Mouse (Mus musculus) gastrocnemius, adult 2 months (tissue): ENCODE data around the gene Zfp511. TPM values are rescaled to one million over a fixed set of nuclear protein-coding genes. Genes with fewer than 3 reads are reported as not detected.
A peak's percentile ranks its signal among the peaks of the same experiment; 100 is the strongest.

ENCODE experiments used
- DNase-seq: peaks from one replicate; pipeline ENCODE4 v3.0.0; 2022
- H3K27ac ChIP-seq: fragments of 200-600 bp; 2 replicates; pipeline ENCODE4 v1.8.1; 2022; ENCODE audit warnings: mild to moderate bottlenecking
- H3K4me3 ChIP-seq: fragments of 200-600 bp; 2 replicates; pipeline ENCODE4 v1.8.1; 2022; ENCODE audit warnings: mild to moderate bottlenecking, moderate library complexity
- CTCF ChIP-seq: fragments of 200-600 bp; IDR thresholded peaks from 2 replicates; pipeline ENCODE4 v1.8.1; 2022; ENCODE audit warnings: antibody characterized with exemption, mild to moderate bottlenecking, moderate library complexity
- intact Hi-C: fragments of 180-260 bp; cut with DNase I; formaldehyde crosslinking; loops from one replicate; pipeline ENCODE4 v1.15.1; 2025
- long read RNA-seq, 2 experiments: library from polyadenylated mRNA; stranded (forward); transcript quantifications; one replicate each; pipeline ENCODE4 v2.0.0; 2021
- total RNA-seq, 2 experiments: library from RNA; stranded (reverse); gene quantifications; 2 replicates each; pipeline ENCODE4 v1.2.3; 2021

Zfp511 gene
- total RNA-seq, result 1 to 10 TPM; 8.4 to 8.6 TPM
- long read RNA-seq, experiment 1, transcript Zfp511-201 (6 exons, 1,076 nt), result major isoform, 9 of 15 reads
- long read RNA-seq, experiment 1, partial matches to known transcripts, result 0 of 15 reads
- long read RNA-seq, experiment 1, other reads (novel, unspliced or antisense), result 5 of 15 reads
- long read RNA-seq, experiment 2, transcript Zfp511-201 (6 exons, 1,076 nt), result major isoform, 12 of 13 reads
- long read RNA-seq, experiment 2, partial matches to known transcripts, result 0 of 13 reads
- long read RNA-seq, experiment 2, other reads (novel, unspliced or antisense), result 1 of 13 reads

- peak; percentile 98 for DNase-seq
- TF ChIP-seq CTCF, result no peak
- Histone ChIP-seq H3K27ac (peak within 1 kb of the TSS; percentile 97), H3K4me3 (peak within 1 kb of the TSS; percentile 84)
- intact Hi-C loops, result loop anchor here (5.0 kb wide), 1 partner anchor 81 kb away; the partner anchor contains the start of genes Echs1 and Paox
Observed at GRCm38 (mm10) chr7:140036281-140037170, at the start of gene Zfp511, which contains the start of gene Tubgcp2. Gene Zfp511, plus strand, starts transcription at chr7:140036391. Gene Tubgcp2, minus strand, starts transcription at chr7:140036669.

DNA sequence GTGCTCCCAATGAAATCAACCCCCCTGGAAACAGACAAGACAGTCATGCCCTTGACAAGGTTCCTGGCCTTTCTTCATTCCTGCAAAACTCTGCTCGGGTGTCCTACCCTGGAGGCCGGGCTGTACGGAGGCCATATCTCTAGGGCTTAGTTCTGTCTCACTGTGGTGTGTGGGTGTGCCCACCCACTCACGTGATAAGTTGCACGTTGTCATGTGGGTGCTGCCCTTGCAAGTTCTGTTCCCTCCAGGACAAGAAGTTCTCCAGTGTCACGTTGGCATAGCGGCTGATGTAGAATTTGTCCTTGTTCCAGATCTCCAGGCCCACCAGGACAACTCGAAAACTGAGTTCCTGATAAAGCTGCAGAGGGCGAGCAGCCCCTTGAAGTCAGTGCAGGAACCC, 47.9 kb upstream of the Zfp511 start:
- intact Hi-C loops, result no loop called here
- TF ChIP-seq CTCF, result no peak
- no peak overlapping the region for H3K4me3 ChIP-seq
- no peak for DNase-seq
- H3K27ac ChIP-seq, result no peak overlapping the region

- no peak for TF ChIP-seq CTCF
- no peak for DNase-seq
- H3K4me3 ChIP-seq, result no peak overlapping the region
- no peak overlapping the region for H3K27ac ChIP-seq
- intact Hi-C loops, result no loop called here
Observed at GRCm38 (mm10) chr7:139990864-139991394, 45.3 kb upstream of the Zfp511 start.

DNA sequence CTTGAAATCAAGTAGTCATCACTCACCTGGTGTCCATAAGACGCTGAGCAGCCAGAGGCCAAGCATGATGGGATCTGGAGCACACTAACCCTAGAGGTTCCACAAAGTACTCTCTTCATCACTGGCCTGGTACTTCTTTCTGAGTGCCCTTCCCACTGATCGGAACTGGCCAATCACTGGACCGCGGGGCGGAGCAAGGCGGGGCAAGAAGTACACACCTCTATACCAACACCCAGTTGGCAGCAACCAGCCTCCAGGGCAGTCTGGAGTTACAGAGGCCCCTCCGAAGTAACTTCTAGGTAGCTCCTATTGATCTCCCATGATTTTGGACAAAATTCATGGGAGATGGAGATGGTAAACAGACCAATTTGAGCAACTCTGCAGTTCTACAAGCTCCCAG, 43.8 kb upstream of the Zfp511 start, which contains the start of gene Adam8:
Gene Adam8, minus strand, starts transcription at position 157 of the 400 bp plus-strand sequence.
- Histone ChIP-seq H3K27ac (no peak within 1 kb of the TSS), H3K4me3 (no peak within 1 kb of the TSS)
- TF ChIP-seq CTCF, result no peak
- peak; percentile 47 for DNase-seq
- intact Hi-C loops, result no loop called here

DNA sequence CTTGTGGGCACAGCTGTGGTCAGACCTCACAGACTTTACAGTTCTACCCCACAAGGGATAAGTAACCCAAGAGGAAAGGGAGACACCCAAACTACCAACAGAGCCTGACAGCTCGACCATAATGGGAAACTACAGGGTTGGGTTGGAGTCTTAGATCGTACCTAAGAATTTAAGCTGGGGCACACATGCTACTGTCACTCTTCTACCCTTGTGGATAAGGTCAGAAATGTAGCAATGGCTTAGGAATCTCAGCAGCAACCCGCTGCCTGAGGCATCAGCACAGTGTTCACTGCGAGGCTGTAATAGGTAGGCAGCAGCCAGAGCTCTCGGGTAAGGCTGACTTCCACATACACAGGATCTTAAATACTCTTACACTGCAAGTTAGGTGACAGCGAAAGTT, 42.7 kb upstream of the Zfp511 start:
- no peak for TF ChIP-seq CTCF
- no peak overlapping the region for H3K4me3 ChIP-seq
- intact Hi-C loops, result no loop called here
- no peak overlapping the region for H3K27ac ChIP-seq
- DNase-seq, result no peak

DNA sequence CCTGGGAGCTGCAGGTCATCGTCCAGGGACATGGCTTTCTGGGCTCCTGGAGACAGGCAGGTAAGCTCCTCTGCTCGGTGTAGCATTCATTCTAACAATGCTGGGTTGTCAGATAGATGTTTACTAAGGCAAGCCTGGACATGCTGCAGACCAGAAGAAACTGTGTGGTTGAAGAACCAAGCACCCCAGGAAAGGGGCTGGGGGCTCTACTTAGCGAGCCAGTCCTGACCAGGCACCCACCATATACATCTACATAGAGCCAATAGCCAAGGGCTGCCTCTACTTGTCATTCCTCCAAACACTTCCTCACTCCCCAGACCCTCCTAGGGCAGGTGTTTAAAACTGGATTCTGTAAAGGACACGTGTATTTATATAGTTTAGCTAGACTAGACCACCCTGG, 42.0 kb upstream of the Zfp511 start:
- no peak overlapping the region for H3K4me3 ChIP-seq
- no peak for TF ChIP-seq CTCF
- intact Hi-C loops, result loop anchor here (1.0 kb wide), 1 partner anchor 25 kb away; no protein-coding TSS in a partner anchor

DNA sequence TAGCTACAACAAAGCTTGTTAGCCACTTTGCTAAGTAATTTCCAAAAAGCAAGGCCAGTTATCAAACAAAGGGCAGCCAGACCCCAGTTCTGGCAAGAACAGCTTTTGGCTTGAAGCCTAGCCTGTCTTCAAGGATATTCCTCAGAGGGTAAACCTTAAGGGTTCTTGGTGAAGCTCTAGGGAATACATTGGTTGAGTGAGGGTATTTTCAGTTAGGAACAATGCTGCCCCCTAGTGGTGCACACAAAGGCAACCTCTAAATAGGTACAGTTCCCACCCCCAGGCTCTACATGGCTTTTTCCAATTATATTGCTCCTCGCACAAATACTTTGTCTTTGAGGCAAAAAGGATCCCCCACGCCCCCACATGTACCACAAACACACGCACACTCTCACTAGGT, 41.5 kb upstream of the Zfp511 start:
- Histone ChIP-seq H3K4me3 (no peak overlapping the region), H3K27ac (no peak overlapping the region)
- intact Hi-C loops, result loop anchor here (1.0 kb wide), 1 partner anchor 25 kb away; no protein-coding TSS in a partner anchor
- DNase-seq, result peak; percentile 37
- peak; percentile 84 for TF ChIP-seq CTCF

More for the DNA sequence above, 42.0 kb upstream of the Zfp511 start:
- no peak overlapping the region for H3K27ac ChIP-seq
- DNase-seq, result no peak

DNA sequence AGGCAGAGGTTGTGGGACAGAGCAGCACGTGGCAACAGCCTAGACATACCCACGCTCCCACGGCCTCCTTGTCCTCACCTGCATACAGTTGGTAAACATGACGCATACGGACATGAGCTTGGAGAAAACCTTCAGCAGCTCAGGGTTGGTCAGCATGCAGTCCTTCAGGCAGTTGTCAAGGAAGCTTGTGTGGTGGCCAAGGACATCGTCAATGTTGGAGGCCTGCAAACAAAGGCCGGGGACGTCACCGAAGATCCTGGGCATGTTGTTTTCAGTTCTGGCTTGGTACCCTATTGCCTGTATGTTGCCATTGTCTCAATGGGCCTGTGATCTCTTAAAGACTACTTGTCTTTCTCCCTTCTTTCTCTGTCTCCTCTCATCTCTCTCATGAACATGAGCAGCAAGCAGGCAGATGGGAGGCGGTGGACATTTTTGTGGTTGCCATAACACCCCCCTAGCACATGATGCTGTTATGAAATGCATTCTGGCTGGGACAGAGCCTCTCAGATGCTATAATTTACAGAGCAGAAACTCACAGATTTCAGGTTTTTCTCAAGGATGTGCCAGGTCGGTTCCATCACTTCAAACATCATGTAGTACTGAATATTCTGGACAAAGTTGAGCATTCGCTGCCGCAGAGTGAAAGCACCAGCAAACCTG, 37.4 kb upstream of the Zfp511 start:
- intact Hi-C loops, result no loop called here
- no peak overlapping the region for H3K27ac ChIP-seq
- TF ChIP-seq CTCF, result no peak

DNA sequence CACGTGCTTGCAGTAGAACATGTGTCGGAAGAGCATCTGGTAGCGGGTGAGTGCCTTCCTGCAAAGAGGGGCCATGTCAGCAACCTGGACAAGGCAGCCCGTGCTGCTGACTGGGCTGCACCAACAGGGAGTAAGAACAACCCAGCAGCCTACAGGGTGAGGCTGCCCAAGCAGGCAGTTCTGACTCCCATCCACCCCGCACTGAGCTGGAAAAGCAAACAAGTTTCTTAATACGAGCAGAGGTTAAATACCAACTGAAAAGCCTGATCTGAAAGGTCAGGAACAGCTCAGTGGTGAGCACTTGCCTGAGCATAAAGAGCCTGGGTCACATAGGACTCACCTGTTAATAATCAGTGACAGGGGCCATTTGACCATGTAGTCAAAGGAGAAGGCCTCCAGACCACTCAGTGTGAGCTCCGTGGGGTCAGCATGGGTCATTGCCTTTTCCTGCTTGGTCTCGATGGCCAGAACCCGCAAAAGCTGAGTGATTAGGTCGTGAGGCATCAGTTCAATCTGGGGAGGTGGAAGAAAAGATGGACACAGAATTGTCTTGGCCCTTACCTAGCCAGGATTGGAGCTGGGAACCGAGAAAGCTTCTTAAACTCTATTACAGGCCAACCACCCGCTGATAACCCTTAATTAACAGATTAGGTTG, 35.0 kb upstream of the Zfp511 start:
- no peak overlapping the region for H3K27ac ChIP-seq
- H3K4me3 ChIP-seq, result no peak overlapping the region
- TF ChIP-seq CTCF, result no peak
- intact Hi-C loops, result no loop called here
- DNase-seq, result no peak

More for the DNA sequence above, 37.4 kb upstream of the Zfp511 start:
- no peak overlapping the region for H3K4me3 ChIP-seq
- DNase-seq, result no peak

DNA sequence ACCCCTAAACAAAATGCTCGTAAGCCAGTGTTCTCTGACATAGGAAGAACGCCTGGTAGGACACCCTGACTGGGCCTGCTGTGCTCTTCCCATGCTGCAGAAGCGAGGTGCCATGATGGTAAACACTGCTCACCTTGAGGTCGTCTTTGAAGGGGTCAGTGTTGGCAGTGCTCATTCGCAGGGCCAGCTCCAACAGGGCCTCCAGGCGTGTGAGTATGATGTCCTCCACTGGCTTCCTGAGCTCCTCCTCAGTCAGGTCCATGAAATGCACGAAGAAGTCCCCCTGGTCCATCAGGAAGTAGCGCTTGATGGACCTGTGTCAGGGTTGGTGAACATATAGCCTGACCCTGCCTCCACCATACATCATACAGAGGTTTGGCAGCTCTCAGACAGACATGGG, 31.5 kb upstream of the Zfp511 start:
- H3K27ac ChIP-seq, result no peak overlapping the region
- intact Hi-C loops, result no loop called here
- TF ChIP-seq CTCF, result no peak
- no peak overlapping the region for H3K4me3 ChIP-seq
- DNase-seq, result no peak

GRCm38 (mm10) chr7:140006861-140007611, 29.2 kb upstream of the Zfp511 start:
- no peak for DNase-seq
- no peak overlapping the region for H3K27ac ChIP-seq
- H3K4me3 ChIP-seq, result no peak overlapping the region
- no peak for TF ChIP-seq CTCF
- intact Hi-C loops, result no loop called here
